Mouse (Mus musculus) cerebellum, postnatal 10 days (tissue): ENCODE measurements at regions not wholly inside any gene's neighbourhood (a gene's known extent, or its start where the extent isn't known, plus 50 kb on each side); places are given as distances from the start of the nearest gene placed in this dataset.
A peak's percentile ranks its signal among the peaks of the same experiment; 100 is the strongest.

Experiments used
- DNase-seq, 2 experiments: peaks; one replicate each; pipeline ENCODE4 v3.0.0; 2021; ENCODE audit warnings: mixed read lengths in 2 of 2

DNA sequence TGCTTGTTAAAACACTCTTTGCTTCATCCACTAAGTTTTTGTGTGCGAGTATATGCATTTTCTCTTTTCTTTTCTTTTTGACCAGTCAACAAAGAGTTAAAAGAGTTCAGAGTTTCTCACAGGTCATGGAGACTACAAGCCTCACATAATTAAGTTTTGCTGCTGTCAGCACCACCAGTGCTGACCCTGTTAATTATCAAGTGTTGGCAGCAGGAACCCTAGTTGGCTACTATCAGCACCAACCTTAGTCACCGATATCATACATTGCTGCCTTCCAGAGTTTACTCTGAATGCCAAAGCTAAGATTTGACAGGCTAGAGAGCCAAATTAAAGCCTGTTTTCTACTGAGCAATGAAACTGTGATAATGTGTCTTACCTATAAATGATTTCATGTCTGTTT lies 491.8 kb upstream of the Cntnap2 start:
- no peak for DNase-seq

DNA sequence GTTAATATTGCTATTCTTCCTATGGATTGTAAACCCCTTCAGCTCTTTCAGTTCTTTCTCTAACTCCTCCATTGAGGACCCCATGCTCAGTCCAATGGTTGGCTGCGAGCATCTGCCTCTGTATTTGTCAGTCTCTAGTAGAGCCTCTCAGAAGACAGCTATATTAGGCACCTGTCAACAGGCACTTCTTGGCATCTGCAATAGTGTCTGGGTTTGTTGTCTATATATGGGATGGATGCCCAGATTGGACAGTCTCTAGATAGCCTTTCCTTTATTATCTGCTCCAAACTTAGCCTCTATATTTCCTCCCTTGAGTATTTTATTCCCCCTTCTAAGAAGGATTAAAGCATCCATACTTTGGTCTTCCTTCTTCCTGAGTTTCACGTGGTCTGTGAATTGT lies 490.2 kb upstream of the Cntnap2 start:
- DNase-seq, result no peak

DNA sequence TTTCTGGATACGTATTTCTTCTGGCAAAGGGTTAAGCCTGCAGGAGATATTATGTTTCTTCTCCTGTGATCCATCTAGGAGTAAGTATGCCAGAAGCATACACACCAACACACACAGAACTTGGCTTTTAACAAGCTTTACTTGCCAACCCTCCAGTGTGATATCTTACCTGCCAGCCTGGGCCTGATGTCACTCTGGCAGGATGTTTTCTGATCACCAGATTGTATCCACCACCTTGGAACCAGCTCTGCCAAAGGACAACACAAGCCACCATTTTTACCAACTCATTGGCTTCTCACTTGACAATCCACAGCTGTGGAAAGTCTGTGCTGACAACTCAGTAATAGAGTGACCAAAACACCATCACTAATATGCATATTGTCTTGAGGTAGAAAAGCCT lies 469.0 kb upstream of the Cntnap2 start:
- peak; percentile 49 to 56 for DNase-seq
